Mouse (Mus musculus): ENCODE data around the gene Podnl1. TPM values are rescaled to one million over a fixed set of nuclear protein-coding genes. Genes with fewer than 3 reads are reported as not detected.

The Podnl1 gene
- polyA plus RNA-seq, 2 experiments: 1.3 to 4.9 TPM

GRCm38 (mm10) chr8:84148531-84148850 is 22.7 kb downstream of the Podnl1 start:
- Histone ChIP-seq H3K9ac (ENCODE audit: low read depth, low read length, severe bottlenecking) (no peak overlapping the region), H3K9me3 (ENCODE audit: control insufficient read depth, low read length) (no peaks in the 10 kb centered on the region), H3K4me2 (replicated peaks; ENCODE audit: low read depth, low read length, severe bottlenecking) (no peak overlapping the region), H3K4me3 (replicated peaks; ENCODE audit: low read length) (peak overlapping the region; percentile 65; the same call in 1 of the 2 replicates), H3K36me3 (ENCODE audit: control insufficient read depth, insufficient read depth, low read length) (peaks cover 10% of the 10 kb centered on the region), H3K4me1 (ENCODE audit: control insufficient read depth, insufficient read depth, low read length) (peaks cover 14% of the 10 kb centered on the region), H3K27ac (replicated peaks; ENCODE audit: low read depth, low read length) (no peak overlapping the region), H3K27me3 (ENCODE audit: control insufficient read depth, insufficient read depth, low read length) (no peaks in the 10 kb centered on the region)
- DNase-seq (ENCODE audit: low spot score): no peak
- no peak for ATAC-seq (ENCODE audit: low FRiP score, low read depth)
- TF ChIP-seq POLR2A (IDR thresholded peaks at IDR 0.05; ENCODE audit: borderline replicate concordance, extremely low read depth, insufficient read depth, insufficient read length): no peak
- 92% methylated on average over 5 of the region's 5 CpGs for WGBS

- no peak overlapping the region for H3K4me3 ChIP-seq (replicated peaks; ENCODE audit: low read length)
- H3K4me1 ChIP-seq (ENCODE audit: control insufficient read depth, insufficient read depth, low read length): peaks cover 14% of the 10 kb centered on the region
- WGBS: 42% methylated on average over 3 of the region's 3 CpGs
- H3K4me2 ChIP-seq (replicated peaks; ENCODE audit: low read depth, low read length, severe bottlenecking): no peak overlapping the region
- ATAC-seq (ENCODE audit: low FRiP score, low read depth): no peak
- H3K9me3 ChIP-seq (ENCODE audit: control insufficient read depth, low read length): no peaks in the 10 kb centered on the region
- H3K27ac ChIP-seq (replicated peaks; ENCODE audit: low read depth, low read length): no peak overlapping the region
- no peaks in the 10 kb centered on the region for H3K27me3 ChIP-seq (ENCODE audit: control insufficient read depth, insufficient read depth, low read length)
- TF ChIP-seq POLR2A (IDR thresholded peaks at IDR 0.05; ENCODE audit: borderline replicate concordance, extremely low read depth, insufficient read depth, insufficient read length): no peak
- no peak for DNase-seq (ENCODE audit: low spot score)
- H3K9ac ChIP-seq (ENCODE audit: low read depth, low read length, severe bottlenecking): no peak overlapping the region
- peaks cover 4% of the 10 kb centered on the region for H3K36me3 ChIP-seq (ENCODE audit: control insufficient read depth, insufficient read depth, low read length)
These were observed 23.4 kb downstream of the Podnl1 start for GRCm38 (mm10) chr8:84149181-84149580.

- Histone ChIP-seq H3K36me3 (ENCODE audit: control insufficient read depth, insufficient read depth, low read length) (peaks cover 14% of the 10 kb centered on the region), H3K4me1 (ENCODE audit: control insufficient read depth, insufficient read depth, low read length) (no peaks in the 10 kb centered on the region), H3K27ac (replicated peaks; ENCODE audit: low read depth, low read length) (no peak overlapping the region), H3K4me2 (replicated peaks; ENCODE audit: low read depth, low read length, severe bottlenecking) (no peak overlapping the region), H3K9ac (ENCODE audit: low read depth, low read length, severe bottlenecking) (no peak overlapping the region), H3K9me3 (ENCODE audit: control insufficient read depth, low read length) (no peaks in the 10 kb centered on the region), H3K27me3 (ENCODE audit: control insufficient read depth, insufficient read depth, low read length) (no peaks in the 10 kb centered on the region), H3K4me3 (replicated peaks; ENCODE audit: low read length) (no peak overlapping the region)
- DNase-seq (ENCODE audit: low spot score) (no peak), ATAC-seq (ENCODE audit: low FRiP score, low read depth) (no peak)
- TF ChIP-seq POLR2A (IDR thresholded peaks at IDR 0.05; ENCODE audit: borderline replicate concordance, extremely low read depth, insufficient read depth, insufficient read length): no peak
- WGBS: 90% methylated on average over 4 of the region's 4 CpGs
These were observed 31.8 kb downstream of the Podnl1 start for GRCm38 (mm10) chr8:84157620-84158019.

- ATAC-seq (ENCODE audit: low FRiP score, low read depth) (no peak), DNase-seq (ENCODE audit: low spot score) (no peak)
- H3K27ac ChIP-seq (replicated peaks; ENCODE audit: low read depth, low read length): no peak overlapping the region
- WGBS: 91% methylated on average over 2 of the region's 2 CpGs
- H3K27me3 ChIP-seq (ENCODE audit: control insufficient read depth, insufficient read depth, low read length): no peaks in the 10 kb centered on the region
- TF ChIP-seq POLR2A (IDR thresholded peaks at IDR 0.05; ENCODE audit: borderline replicate concordance, extremely low read depth, insufficient read depth, insufficient read length): no peak
- H3K4me2 ChIP-seq (replicated peaks; ENCODE audit: low read depth, low read length, severe bottlenecking): no peak overlapping the region
- no peak overlapping the region for H3K4me3 ChIP-seq (replicated peaks; ENCODE audit: low read length)
- peaks cover 15% of the 10 kb centered on the region for H3K36me3 ChIP-seq (ENCODE audit: control insufficient read depth, insufficient read depth, low read length)
- no peak overlapping the region for H3K9ac ChIP-seq (ENCODE audit: low read depth, low read length, severe bottlenecking)
- no peaks in the 10 kb centered on the region for H3K4me1 ChIP-seq (ENCODE audit: control insufficient read depth, insufficient read depth, low read length)
- no peaks in the 10 kb centered on the region for H3K9me3 ChIP-seq (ENCODE audit: control insufficient read depth, low read length)
These were observed 41.9 kb downstream of the Podnl1 start for GRCm38 (mm10) chr8:84167696-84168095.

DNA sequence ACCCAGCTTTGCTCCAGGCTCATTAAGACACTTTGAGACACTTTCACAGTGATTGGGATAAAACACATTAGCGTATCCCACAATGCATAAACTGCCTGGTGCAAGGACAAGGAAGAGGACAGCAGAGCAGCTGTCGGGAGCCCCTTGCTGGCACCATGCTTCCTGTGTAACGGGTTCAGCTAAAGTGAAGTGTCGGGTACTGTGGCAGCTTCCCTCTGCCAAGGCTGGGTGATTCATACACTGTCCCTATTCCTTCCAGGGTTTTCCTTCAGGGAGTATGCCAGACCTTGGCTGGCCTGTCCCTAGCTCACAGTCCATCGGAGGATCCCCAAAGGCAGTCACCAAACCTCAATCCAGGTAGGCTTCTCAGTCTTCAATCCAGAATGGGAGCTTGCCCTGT is 44.3 kb downstream of the Podnl1 start:
- Histone ChIP-seq H3K4me1 (ENCODE audit: control insufficient read depth, insufficient read depth, low read length) (no peaks in the 10 kb centered on the region), H3K9ac (ENCODE audit: low read depth, low read length, severe bottlenecking) (no peak overlapping the region), H3K27me3 (ENCODE audit: control insufficient read depth, insufficient read depth, low read length) (no peaks in the 10 kb centered on the region), H3K36me3 (ENCODE audit: control insufficient read depth, insufficient read depth, low read length) (peaks cover 38% of the 10 kb centered on the region), H3K27ac (replicated peaks; ENCODE audit: low read depth, low read length) (no peak overlapping the region), H3K4me3 (replicated peaks; ENCODE audit: low read length) (no peak overlapping the region), H3K4me2 (replicated peaks; ENCODE audit: low read depth, low read length, severe bottlenecking) (no peak overlapping the region), H3K9me3 (ENCODE audit: control insufficient read depth, low read length) (no peaks in the 10 kb centered on the region)
- no peak for ATAC-seq (ENCODE audit: low FRiP score, low read depth)
- WGBS: 94% methylated on average over 5 of the region's 5 CpGs
- TF ChIP-seq POLR2A (IDR thresholded peaks at IDR 0.05; ENCODE audit: borderline replicate concordance, extremely low read depth, insufficient read depth, insufficient read length): no peak
- DNase-seq (ENCODE audit: low spot score): no peak

- Histone ChIP-seq H3K27me3 (ENCODE audit: control insufficient read depth, insufficient read depth, low read length) (no peaks in the 10 kb centered on the region), H3K27ac (replicated peaks; ENCODE audit: low read depth, low read length) (no peak overlapping the region), H3K4me1 (ENCODE audit: control insufficient read depth, insufficient read depth, low read length) (no peaks in the 10 kb centered on the region), H3K4me2 (replicated peaks; ENCODE audit: low read depth, low read length, severe bottlenecking) (no peak overlapping the region), H3K9me3 (ENCODE audit: control insufficient read depth, low read length) (no peaks in the 10 kb centered on the region), H3K36me3 (ENCODE audit: control insufficient read depth, insufficient read depth, low read length) (peaks cover 48% of the 10 kb centered on the region), H3K9ac (ENCODE audit: low read depth, low read length, severe bottlenecking) (no peak overlapping the region), H3K4me3 (replicated peaks; ENCODE audit: low read length) (no peak overlapping the region)
- DNase-seq (ENCODE audit: low spot score): no peak
- TF ChIP-seq POLR2A (IDR thresholded peaks at IDR 0.05; ENCODE audit: borderline replicate concordance, extremely low read depth, insufficient read depth, insufficient read length): no peak
- WGBS: 89% methylated on average over 6 of the region's 6 CpGs
- no peak for ATAC-seq (ENCODE audit: low FRiP score, low read depth)
These were observed 48.1 kb downstream of the Podnl1 start for GRCm38 (mm10) chr8:84173861-84174260.
